Mouse (Mus musculus) MEL-GATA-1-ER (cell line): ENCODE measurements around the gene Gprin2.

Source experiments
- DNase-seq: peaks from one replicate; pipeline ENCODE4 v3.0.0-alpha.2; 2012; ENCODE audit warnings: low read depth; ENCODE audit errors: extremely low read depth

Gprin2 gene

DNA sequence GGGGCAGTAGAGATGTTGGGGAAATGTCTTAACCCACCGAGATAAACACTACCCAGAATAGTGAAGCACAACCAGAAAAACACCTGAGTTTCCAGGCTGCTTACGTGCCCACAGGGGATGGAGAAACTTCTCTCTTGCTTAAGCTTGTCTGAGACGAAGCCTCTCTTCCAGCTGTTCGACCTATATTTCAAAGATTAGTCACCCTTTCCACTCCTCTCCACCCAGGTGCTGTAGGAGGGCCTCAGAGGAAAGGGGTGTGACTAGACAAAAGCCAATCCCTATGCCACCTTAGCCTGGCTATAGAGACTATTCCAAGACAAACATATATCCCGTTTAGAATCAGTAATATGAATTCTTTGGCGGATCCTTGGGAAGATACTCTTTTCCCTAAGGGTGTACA, 6.5 kb upstream of the Gprin2 start:
- no peak for DNase-seq

DNA sequence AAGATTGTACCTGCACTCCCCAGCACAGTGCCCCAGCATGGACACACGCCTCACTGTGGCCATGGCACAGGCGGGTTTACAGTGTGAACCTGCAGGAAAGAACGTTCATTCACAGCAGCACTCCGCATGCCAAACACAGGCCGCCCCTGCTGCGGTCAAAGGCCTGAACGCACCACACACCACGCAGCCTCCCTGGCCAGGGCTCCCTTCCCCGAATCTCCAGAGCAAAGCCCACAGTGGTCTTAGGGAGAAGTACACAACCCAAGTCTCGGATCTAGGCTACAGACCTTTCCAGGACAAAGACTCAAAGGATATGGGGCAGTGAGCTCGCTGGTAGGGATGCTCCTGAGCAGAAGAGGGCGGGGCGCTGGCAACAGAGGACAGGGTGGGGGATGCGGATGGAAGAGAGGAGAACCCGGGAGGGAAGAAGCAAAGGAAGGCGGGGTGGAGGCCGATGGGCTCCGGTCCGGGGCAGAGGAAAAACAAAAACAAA, 669 bp downstream of the Gprin2 start:
- DNase-seq: no peak

DNA sequence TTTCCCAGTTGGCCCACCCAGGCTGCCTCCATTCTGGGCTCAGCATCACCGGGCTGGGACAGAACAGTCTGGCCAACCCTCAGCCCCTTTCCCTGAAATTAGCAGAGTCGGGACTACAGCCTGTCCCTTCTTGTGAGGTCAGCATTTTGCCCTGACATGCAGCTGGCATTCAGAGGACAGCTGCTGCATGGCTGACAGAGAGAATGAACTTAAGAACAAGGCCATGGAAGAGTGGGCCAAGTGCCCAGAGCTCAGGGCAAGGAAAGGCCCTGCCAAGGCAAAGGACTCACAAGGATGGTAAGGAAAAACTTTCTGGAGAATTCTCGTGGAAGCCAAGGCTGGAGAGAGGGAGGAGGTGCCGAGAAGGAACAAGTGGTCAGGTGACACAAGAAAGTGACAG, 4.7 kb downstream of the Gprin2 start:
- no peak for DNase-seq

DNA sequence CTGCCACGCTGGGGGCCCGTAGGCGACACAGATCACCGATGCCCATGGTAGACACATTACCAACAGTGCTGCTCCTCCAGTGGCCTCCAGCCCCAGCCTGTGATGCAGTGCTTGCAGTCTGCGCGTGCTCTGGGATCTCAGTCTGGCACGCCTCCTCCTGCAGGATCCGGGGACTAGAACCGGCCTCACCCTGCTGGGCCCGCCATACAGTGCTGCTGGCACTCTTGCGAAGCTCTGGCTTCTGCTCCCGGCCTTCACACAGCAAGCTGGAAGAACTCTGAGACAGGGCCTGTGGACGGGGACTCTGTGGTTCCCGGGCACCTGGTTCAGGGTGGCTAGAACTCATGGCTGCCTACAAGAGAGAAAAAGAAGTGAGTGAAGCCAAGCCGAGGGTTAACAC, 6.0 kb downstream of the Gprin2 start:
- DNase-seq: no peak

DNA sequence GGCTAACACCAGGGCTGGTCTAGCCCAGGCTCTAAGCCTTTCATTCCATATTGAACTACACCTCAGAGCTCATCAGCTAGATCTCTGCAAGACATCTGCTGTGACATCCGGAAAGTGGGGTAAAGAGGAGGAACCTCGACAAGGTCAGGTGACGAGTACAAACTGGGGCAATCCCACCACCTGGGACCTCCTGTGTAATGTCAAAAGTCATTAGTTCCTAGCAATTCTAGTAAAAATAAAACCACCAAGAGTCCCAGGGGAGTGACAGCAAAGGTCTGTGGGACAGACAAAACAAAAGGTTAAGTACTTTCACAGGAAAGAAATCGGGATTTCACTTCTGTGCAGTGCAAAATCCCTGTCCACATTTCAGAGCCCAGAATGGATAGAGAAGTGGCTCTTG, 7.6 kb downstream of the Gprin2 start:
- no peak for DNase-seq

DNA sequence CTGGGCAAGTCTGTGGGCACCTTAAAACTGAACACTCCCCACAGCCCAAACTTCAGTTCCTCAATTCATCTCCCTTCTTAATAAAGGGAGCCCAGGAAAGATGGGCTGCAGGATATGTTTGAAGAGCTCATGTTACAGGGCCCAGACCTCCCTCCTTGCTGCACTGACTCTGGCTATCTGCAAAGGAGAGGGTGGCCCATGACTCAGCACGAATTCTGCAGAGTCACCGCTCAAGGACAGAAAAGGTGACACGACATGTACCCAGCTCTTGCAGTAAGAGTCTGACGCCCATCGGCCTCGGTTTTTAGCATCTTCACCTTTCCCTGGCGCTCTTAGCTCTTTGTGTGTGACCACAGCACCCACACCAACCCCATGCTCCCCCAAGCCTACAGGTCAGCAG, 11.1 kb downstream of the Gprin2 start:
- DNase-seq: peak; percentile 38

DNA sequence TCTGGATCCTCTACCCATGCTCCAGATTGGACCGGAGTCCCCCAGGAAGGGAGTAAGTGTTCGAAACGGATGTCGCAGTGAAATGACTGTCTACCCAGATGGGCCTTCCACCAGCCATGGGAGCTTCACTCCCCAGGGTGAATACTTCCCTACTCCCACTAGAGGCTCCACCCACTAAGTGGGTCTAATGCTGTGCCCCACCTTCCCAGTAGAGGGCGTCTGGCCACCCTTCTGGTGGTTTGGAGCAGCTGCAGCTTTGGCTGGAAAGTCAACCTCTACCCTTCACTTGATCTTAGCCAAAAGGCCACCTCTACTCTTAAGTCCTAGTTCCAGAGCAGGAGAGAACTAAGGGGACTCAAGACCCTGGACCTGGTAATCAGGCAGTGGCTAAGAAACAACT, 12.8 kb downstream of the Gprin2 start:
- DNase-seq: peak; percentile 15

DNA sequence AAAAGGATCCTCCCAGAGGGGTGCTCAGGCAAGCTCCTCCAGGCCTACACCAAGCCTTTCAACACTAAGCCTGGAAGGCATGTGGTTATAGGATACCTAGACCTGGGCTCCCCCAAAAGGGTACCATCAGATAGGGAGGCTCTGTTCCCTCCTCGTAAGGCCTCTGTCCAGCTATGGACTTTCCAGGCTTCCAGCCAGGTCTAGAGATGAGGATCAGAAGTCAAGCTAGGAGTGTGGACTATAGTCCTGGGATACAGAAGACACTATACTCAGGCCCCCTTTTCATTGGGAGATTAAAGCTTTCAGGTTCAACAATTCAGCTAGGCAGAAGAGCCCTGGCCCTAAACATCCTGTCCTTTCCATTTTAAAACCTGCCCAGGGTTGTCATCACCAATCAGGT, 18.4 kb downstream of the Gprin2 start:
- DNase-seq: no peak

DNA sequence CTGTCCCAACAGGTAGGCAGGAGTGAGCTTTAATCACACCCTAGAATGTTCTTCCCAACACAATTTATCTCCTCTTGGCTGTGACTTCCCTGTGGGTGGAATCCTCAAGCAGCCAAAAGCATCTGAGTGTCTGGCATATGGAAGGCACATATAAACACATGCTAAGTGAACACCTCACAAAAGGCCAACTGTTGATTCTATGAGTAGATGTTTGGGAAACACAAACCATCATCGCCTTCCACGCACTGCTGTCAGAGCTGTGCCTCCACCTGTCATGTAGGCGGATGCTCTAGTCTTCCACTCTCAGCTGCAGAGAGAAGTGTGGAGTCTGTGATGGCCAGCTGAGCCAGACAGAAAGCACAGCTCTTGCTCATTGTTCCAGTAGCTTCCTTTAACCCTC, 22.1 kb downstream of the Gprin2 start:
- DNase-seq: no peak

DNA sequence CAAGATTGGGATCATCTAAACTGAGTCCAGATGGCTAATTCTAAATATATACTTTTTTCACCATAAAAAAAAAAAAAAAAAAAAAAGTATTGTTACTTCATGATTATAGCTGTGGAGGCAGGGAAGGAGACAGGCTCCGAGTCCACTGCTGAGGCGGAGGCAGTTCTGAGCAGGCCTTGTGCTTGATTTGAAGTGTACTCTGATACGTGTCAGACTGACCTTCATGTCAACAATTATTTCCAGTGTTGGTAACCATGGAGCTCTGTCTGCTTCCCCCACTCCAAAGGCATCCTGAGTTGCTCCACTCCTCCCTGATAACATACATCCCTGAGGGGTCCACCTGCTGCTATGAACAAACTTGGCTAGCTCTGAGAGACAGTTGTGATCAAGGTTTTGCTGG, 30.3 kb downstream of the Gprin2 start:
- DNase-seq: no peak

DNA sequence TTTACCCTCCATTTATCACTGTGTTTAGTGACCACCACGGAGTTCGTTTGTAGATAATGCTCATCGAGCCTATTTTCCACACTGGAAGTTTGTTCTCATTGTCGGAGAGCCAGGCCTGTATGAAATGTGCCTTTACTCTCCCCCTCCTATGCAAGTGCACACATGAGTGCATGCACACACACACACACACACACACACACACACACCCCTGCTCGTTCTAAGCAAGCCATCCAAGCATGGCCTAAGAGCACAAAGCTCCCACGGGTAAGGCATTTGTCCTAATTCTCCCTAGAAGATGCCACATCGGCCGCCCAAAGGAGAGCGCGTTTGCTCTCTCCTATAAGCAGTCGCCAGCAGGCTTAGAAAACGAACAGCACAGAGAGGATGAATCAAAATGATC, 45.7 kb downstream of the Gprin2 start:
- no peak for DNase-seq

DNA sequence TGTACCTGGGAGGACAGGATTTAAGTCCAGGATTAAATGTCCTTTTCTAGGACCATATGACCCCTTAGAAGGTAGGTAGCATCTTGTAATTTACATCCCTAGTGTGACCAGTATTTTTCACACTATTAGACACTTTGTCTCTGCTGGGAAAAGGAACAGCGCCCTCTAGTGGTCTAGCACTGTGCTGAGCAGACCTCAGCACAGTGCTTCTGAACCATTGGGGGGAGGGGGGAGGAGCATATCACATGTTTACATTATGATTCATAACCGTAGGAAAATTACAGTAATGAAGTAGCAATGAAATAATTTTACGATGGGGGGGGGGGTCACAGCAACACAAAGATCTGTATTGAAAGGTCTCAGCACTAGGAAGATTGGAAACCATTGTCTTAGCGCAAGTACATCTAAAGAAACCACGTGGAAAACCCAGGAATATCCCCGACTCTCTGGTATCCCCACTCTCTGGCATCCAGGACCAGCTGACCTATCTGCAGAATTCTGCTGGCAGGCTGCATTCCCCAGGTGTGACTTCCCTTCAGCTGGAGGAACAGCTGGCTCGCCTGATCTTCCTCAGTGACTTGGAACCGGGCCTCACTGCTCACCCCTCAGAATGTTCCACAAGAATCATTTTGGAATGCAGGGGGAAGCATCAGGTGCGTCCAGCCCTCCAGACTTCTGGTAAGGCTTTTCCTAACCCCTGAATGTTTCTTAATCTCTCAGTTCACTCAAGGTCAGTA, 46.7 kb downstream of the Gprin2 start:
- DNase-seq: peak; percentile 2

DNA sequence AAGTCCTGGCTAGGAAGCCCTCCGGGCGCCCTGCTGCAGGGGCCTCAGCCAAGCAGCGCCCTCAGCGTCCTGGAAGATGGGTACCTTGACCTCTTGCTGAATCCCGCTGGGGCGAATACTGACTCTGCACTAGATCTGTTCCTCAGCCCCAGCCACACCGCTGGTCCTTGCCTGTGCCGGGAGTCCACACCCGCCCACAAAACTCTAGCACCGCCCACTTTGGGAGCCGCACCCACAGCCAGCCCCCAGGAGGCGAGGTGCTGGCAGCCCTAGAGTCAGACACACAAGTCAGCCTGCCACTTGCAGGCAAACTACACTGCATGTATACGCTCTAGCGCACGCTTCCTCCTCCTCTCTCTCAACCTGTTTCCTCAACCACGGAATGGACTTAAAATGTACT, 49.1 kb downstream of the Gprin2 start, which contains the start of gene Npy4r:
Gene Npy4r (minus strand): TSS at position 148 of the 400 bp plus-strand sequence.
- no peak for DNase-seq

DNA sequence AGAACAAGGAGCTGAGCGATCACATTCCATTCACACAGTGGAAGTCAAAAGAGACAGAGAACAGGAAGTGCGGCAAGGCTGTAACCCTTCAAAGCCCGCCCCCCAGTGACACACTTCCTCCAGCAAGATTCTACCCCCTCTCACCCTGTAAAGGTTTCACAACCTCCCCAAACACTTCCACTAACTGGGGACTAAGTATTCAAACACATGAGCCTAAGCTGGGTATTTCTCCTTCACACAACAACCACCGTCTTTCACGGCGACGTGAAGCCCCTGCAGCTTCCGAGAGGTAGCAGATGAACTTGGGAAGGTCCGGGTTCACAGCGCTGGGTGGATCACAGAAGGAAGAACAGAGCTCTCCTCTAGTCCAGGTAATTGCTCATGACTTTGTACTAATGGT, 58.5 kb downstream of the Gprin2 start:
- no peak for DNase-seq

DNA sequence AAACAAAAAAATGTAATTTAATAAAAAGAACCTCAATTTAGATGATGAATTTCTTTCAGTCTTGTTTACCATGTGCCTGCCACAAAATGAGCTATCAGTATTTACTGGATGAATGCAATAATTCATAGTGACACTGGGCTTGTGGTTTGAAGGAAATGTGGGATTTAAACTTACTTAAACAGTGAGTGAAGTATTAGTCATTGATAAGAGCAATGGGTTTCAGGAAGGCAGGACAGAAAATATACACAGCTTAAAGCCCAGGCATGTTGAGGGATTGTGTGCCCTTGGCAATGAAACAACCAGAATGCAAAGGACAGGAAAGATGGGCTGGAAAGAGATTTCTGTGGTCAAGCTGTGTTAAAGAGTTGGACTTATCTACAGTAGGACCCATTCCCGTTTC, 59.1 kb downstream of the Gprin2 start:
- no peak for DNase-seq

DNA sequence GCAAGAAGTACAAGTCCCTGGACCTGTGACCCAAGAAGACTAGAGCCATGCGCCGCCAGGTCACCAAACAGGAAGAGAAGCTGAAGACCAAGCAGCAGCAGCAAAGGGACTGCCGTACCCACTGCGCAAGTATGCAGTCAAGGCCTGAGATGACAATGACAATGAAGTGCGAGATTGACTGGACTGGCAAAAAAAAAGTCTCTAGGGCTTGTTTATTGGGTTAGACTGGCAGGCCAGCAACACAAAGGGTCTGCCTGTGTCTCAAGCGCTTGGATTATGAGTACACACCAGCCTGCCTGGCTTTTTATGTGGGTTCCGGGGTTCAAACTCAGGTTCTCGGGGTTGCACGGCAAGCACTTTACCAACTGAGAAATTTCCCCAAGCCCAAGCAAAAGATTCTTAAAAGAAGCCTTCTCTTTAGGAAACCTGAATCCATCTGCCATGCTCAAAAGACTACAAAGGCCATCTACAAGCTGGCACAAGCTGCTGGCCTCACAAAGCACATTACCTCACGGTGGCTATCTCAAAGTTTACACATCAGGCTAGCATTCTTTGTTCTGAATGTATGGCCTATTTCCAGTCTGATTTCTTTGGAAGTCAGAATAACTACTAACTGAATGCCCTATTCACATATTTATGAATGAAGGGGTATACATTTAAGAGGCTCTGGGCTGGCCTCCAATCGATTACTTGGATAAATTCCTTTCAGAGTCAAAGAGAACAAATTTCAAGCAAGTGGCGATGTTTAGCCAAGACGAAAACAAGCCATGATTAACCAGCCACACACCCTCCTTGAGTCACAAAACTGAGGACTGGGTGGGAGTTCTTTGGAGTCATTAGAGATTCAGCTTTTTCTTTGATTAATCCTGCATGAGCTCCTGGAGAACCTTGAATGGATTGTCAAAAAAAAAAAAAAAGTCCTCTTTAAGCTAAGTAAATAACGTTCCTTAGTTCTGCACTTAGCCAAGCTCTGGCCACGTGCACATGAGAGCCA, 61.5 kb downstream of the Gprin2 start:
- DNase-seq: no peak
